Mouse (Mus musculus): ENCODE measurements around the gene Kcnc3.

The Kcnc3 gene

DNA sequence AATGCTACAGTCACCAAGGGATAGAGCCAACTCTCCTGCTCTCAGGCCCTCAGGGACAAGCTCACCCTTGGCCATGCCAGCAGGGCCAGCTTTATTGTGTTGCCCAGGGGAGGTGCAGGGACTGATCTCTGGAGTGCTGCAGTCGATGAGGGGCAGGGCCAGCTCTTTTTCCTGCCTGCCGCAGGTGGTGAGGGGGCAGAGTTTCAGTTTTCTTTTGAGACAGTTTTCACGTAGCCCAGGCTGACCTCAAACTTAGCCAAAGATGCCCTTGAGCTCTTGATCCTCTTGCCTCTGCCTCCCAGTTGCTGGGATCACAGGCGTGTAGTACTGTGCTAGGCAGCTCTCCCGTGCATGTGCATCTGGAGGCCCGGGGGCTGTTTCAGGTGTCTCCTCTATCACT, 19.5 kb upstream of the Kcnc3 start:
- DNase-seq (ENCODE audit: low spot score), result no peak

DNA sequence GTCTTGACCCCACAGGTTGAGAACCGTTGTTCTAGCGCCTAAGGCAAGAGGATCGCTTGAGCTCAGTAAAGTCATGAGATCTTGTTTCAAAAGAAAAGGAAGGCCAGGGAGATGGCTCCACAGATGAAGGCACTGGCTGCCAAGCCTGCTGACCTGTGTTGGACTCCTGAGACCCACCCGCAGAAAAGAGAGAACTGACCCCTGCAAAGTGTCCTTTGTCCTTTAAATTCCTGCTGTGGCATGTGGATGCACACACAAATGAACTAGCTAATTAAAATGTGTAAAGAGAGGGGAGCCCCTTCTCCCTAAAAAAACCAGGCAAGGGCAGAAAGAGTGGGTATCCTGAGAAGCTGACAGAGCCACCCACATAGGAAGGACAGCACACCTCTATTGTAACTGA, 18.7 kb upstream of the Kcnc3 start:
- no peak for DNase-seq (ENCODE audit: low spot score)

DNA sequence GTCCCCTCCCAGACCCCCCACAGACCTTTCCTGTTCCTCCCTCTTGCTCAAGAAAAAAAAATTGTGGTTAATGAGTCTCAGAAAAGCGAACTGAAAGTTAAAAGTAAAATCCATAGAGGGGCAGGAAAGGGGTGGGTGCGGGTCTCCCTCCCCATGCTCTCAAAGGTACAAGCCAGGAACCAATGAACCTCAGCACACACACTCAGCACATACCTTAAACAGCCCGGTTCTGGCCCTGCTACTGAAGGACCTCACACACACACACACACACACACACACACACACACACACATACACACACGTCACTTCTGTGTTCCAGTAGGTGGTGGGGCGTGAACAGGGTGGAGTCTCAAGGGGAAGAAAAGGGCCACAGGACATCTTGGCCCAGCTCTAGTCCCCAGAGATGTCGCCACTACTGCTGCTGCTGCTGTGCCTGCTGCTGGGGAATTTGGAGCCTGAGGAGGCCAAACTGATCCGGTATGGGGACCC, 18.2 kb upstream of the Kcnc3 start, which contains the start of gene Napsa:
Gene Napsa, plus strand, starts transcription at position 168 of the 489 bp plus-strand sequence.
- no peak for DNase-seq (ENCODE audit: low spot score)

DNA sequence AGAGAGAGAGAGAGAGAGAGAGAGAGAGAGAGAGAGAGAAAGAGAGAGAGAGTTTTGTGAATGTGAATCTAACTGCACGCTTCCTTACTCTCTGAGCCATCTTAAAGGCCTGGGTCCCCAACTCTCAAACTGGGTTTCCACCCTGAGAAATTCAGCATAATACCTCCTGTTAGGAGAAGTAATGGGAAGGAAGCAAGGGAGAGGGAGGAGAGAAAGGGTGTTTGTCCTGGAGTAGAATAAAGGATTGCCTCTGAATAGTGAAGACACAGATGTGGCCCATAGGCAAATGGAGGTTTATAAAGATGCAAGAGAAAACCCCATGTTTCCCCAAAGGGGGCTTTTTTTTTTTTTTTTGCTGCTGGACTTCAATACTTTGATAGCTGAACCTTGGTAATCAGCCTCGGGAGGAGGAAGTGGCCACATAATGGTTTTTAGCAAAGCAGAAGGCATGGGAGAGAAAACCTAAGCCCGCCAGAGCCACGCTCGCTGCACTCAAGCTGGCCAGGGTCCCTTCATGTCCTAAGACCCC, 17.4 kb upstream of the Kcnc3 start:
- no peak for DNase-seq (ENCODE audit: low spot score)

DNA sequence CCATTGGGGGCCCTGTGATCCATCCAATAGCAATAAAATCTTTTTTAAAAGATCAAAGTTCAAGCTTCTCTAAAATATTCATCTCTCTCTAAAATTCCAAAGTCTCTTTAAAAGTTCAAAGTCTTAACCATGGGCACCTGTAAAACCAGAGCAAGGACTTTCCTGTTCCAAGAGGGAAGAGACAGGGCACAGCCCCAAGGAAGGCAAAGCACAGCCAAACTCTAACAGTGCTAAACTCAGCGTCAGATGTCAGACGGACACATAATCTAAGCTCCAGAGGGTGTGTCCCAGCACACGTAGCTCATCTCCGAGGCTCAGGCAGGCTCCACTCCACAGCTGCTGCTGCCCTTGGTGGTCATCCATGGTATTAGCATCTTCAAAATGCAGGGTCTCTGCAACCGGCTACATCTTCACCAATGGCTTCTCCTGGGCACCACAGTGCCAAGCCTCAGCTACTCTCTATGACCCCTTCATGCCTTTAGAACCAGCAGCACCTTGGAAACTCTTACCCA, 14.1 kb upstream of the Kcnc3 start:
- no peak for DNase-seq (ENCODE audit: low spot score)

DNA sequence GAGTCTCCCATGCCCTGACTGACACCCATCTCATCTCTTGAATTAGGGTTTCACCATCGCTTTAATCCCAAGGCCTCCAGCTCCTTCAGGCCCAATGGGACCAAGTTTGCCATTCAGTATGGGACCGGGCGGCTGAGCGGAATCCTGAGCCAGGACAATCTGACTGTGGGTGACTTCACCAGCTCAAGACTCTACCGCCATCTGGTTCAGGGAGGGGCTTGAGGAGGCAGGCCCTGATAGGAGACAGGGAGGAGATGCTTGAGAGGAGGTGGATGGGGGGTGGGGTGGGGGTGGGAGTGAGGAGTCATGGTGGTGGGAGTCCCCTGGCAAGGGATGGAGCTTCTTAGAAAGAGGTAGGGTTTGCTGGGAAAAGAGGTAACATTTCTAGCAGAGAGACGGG, 8.8 kb upstream of the Kcnc3 start:
- DNase-seq (ENCODE audit: low spot score), result no peak

DNA sequence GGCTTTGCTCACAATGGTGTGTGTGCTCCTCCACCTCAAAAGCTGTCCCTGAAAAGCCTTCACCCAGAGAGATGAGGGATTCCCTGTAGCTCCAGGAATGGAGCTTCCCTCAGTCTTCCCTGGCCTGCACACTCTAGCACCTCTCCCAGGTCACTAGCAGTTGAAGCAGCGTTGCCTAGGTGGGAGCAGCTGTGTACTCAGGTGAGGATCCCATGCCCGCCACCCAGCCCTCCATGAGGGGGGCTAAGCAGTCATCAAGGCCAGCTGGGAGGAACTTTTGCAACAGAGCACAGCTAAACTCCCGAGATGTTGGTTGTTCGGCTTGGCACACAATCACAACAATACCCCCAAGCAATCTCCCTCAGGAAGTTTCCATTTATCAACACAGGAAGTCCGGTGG, 7.8 kb upstream of the Kcnc3 start:
- DNase-seq (ENCODE audit: low spot score), result no peak

DNA sequence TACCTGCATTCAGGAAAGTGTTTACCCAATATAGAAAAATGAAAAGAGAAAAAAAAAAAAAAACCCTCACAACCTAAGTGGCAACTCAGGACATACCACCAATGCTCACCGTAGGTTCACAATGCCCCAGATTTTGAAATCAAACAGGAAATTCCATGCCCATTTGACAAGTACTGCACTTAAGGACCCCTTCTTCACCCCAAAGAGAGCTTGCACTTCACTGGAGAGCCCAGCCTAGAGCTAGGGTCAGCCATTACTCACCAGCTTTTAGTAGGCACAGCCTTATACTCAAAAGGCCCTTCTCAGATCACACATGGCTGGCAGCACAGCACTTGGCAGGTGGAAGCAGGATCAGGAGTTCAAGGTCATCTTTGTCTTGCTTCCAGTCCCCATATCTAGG, 7.3 kb upstream of the Kcnc3 start:
- DNase-seq (ENCODE audit: low spot score), result no peak

DNA sequence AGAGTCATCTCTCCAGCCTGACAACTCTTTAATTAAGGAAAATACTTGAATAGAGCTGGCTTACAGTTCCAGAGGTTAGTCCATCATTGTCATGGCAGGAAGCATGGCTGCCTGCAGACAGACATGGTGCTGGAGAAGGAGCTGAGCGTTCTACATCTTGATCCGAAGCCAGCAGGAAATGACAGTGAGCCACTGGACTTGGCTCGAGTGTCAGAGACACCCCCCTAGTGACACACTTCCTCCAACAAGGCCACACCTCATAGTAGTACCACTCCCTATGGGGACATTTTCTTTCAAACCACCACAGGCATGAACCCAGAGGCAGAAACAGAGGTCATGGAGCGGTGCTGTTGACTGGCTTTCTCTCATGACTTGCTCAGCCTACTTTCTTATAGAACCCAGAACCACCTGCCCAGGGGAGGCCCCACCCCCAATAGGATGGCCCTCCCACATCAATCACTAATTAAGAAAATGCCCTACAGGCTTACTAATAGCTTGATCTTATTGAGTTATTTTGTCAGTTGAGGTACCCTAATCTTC, 6.1 kb upstream of the Kcnc3 start:
- no peak for DNase-seq (ENCODE audit: low spot score)

DNA sequence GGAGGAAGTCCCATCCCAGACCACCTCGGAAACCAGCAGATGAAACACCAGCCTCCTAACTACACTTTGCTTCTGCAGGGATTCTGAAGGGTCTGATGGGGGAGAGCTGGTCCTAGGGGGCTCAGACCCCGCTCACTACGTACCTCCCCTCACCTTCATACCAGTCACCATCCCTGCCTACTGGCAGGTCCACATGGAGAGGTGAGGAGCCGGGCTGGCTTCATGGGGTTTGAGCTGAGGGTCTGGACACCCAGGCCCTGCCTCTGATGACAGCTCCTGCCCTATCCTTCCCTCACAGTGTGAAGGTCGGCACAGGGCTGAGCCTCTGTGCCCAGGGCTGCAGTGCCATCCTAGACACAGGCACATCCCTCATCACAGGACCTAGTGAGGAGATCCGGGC, 5.5 kb upstream of the Kcnc3 start:
- no peak for DNase-seq (ENCODE audit: low spot score)

DNA sequence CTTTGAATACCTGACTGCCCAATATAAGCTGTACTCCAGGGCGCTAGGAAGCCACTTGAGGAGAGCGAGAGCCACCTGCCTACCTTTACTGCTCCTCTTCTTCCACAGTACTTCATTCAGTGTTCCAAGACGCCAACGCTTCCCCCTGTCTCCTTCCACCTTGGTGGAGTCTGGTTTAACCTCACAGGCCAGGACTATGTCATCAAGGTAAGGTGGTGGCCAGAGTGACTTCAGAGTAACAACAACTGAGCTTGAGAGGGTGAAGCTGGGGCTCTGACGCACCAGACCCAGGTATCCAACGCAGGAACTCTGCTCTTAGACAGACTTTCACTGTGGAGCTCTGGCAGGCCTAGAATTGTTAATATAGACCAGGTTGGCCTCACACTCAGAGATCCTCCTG, 4.9 kb upstream of the Kcnc3 start:
- no peak for DNase-seq (ENCODE audit: low spot score)

DNA sequence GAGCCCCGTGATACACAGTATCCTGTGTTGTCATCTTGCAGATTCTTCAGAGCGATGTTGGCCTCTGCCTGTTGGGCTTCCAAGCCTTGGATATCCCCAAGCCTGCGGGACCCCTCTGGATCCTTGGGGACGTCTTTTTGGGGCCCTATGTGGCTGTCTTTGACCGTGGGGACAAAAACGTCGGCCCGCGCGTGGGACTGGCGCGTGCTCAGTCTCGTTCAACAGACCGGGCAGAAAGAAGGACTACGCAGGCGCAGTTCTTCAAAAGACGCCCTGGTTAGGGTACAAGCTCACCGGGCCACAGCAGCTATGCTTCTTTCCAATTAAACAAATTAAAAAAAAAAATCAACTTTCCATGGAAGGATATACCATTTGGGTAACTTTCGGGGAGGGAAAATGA, 3.9 kb upstream of the Kcnc3 start:
- no peak for DNase-seq (ENCODE audit: low spot score)

DNA sequence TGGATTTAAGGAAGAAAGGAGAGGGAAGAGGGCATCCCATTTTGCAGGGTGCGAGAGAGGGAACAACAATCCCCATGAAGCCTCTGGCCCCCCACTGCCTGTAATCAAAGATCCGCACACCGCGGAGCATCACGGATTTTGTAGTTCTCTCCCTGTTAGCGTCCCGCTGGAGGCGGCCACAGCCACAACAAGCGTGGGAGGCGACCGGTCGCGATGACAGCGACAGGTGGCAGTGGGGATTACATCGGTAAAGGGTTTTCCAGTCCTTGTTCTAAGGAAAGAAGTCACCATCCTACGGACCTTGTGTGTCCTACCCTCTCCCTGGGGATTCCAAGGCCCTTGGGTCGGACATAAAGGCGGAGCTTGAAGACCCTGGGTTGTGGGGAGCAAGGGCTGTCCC, 3.5 kb upstream of the Kcnc3 start:
- DNase-seq (ENCODE audit: low spot score), result no peak

DNA sequence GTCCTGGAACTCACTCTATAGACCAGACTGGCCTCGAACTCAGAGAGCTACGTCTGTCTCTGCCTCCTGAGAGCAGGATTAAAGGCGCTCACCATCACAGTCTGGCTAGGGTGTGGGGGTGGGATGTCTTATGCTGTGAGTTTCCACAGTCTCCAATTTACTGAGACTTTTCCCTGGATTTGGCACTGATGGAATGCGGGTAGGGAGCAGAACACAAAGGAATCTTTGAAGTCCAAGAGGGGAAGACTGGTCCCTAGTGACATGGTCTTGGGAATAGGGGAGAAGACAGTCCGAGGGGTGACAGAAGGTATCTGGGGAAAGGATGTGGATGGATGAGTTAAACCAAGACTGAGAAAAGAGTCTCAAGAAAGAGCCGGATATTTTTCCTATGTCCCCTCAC, 2.8 kb upstream of the Kcnc3 start:
- no peak for DNase-seq (ENCODE audit: low spot score)

DNA sequence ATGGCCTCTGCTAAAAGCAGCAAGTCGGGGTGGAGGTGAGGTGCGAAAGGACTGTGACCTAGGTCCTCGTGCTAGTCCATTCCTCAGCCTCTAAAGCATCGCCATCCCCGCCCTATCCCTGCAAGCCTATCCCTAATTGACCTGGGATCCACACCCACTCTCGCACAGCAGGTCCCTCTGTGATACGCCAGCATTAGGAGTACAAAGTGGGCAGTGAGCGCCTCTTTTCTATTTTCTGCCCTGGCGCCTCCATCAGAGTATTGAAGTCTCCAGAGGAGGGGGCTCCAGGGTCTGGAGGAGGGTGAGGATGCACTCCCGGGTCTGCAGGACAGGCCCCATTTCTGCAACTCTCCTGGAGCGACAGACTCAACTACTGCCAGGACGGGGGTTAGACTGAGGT, 2.1 kb upstream of the Kcnc3 start:
- DNase-seq (ENCODE audit: low spot score), result no peak

DNA sequence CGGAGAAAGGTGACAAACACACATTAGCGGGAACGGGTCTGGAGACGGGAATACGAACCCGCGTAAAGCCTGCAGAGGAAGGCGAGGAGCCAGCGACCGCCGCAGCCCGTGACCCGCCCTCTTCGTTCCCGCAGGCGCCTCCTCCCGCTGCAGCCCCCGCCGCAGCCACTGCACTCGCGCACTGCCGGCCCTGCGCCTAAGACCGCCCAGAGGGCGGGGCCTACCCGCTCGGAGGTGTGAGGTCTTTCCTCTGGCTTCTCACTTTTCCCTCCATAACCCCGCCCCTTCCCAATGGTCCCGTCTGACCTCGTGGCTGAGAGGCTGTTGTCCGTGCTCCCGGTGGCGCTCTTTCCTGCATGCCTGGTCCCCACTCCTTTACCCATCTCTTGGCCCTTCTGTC, 1.3 kb upstream of the Kcnc3 start:
- DNase-seq (ENCODE audit: low spot score), result peak; percentile 35

DNA sequence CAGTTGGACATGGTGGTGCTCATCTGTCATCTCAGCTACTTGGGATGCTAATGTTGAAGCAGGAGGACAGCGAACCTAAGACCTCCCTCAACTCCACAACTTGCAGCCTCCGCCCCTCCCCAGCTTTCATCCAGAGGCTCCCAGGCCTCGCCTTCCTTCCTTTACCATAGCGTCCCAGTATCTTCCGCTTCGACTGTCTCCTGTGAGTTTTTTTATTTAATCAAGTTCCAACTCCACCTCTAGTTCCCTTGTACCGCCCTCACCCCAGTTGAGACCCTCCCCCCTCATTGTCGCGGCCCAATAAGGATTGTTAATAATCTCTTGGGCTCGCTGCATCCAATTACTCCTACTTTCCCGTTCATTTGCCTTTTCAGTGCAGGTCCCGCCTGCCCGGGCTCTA, 518 bp upstream of the Kcnc3 start:
- DNase-seq (ENCODE audit: low spot score), result no peak

DNA sequence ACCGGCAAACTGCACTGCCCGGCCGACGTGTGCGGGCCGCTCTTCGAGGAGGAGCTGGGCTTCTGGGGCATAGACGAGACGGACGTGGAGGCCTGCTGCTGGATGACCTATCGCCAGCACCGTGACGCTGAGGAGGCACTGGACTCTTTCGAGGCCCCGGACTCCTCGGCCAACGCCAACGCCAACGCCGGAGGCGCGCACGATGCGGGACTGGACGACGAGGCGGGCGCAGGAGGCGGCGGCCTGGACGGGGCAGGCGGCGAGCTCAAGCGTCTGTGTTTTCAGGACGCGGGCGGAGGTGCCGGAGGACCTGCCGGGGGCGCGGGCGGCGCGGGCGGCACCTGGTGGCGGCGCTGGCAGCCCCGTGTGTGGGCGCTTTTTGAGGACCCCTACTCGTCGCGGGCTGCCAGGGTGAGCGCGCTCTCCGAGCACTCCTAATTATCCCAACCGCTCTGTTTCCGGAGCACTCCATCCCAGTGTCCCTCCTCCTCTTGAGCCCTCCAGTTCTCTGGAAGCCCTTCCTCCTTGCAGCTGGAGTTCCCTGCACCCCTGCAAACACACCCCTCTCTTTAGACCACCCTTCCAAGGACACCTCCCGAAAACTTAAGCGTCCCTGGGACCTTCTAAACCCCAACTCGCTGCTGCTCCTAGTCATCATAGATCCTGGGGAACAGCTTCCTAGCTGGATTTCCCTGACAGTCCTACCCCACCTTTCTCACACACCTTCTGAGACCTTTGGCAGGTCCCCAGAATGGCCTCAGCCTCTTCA, 1.1 kb downstream of the Kcnc3 start:
- DNase-seq (ENCODE audit: low spot score), result no peak

DNA sequence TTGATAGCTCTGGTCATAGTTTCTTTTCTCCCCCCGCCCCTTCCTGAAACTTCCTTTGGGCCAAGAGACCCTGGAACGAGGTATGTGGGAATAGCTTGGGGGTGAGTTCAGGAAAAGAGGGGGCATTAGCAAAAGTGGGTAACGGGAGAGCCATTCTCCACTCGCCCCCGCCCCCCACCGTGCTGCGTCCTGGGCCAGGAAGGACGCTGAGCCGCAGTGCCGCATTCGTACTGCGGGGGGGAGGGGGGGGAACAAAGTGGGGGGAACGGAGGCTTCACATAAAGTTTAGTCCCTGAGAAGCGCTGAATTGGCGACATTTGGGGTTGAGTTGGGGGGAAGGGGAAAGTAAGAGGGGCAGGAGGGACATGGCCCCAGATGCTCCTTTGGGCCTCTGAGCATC, 2.6 kb downstream of the Kcnc3 start:
- DNase-seq (ENCODE audit: low spot score), result no peak

DNA sequence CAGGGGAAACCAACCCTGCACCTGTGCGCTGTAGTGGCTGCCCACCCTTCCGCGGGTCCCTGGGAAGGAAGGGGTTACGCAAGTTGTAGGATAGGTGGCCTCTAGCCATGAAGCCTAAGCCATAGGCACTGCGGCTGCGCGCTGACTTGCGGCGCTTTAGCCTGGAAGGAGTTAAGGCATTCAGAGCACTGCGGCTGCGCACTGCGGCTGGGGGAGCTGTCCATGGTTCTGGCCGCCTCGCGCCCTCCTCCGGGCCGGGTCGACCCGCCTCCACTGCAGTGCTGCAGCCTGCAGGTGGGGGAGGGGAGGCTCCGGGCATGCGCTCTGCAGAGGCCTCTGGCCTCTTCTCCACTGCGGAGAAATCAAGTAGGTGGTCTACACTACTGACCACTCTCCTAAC, 3.3 kb downstream of the Kcnc3 start:
- DNase-seq (ENCODE audit: low spot score), result peak; percentile 92

DNA sequence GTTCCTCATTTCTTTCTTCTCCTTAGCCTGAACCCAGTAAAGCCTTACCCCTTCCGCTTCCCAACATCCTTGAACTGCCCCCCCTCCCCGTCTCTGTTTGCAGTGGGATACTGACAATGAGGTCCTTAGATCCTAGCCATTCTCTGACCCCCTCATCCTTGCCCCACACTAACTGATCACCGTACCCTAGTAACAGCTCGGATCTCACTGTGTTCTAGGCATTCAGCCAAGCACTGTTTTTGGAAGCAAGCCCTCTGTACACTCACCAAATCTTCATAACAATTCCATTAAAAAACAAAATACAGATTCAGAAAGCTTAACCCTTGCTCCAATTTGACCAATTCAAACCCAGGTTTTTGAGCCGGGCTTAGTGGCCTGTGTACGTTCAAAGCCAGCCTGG, 3.8 kb downstream of the Kcnc3 start:
- no peak for DNase-seq (ENCODE audit: low spot score)

DNA sequence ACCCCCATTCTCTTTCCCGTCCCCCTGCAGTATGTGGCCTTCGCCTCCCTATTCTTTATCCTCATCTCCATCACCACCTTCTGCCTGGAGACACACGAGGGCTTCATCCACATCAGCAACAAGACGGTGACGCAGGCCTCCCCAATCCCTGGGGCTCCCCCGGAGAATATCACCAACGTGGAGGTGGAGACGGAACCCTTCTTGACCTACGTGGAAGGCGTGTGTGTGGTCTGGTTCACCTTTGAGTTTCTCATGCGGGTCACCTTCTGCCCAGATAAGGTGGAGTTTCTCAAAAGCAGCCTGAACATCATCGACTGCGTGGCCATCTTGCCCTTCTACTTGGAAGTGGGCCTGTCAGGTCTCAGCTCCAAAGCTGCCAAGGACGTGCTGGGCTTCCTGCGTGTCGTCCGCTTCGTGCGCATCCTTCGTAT, 4.7 kb downstream of the Kcnc3 start:
- DNase-seq (ENCODE audit: low spot score), result no peak

DNA sequence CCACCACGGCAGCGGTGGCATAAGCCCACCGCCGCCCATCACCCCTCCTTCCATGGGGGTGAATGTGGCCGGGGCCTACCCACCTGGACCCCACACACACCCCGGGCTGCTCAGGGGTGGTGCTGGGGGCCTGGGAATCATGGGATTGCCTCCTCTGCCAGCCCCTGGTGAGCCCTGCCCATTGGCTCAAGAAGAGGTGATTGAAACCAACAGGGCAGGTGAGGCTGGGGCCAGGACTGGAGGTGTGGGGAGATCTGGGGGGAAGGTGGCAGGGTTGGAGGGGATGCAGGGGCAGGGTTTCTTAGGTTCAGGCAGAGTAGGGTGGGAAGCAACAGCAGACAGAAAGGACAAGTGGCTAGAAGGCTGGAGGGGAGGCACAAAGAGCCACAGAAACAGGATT, 5.6 kb downstream of the Kcnc3 start:
- DNase-seq (ENCODE audit: low spot score), result no peak
